ENCODE assay signal across 8 mouse cellular contexts in genomic region chr11:111537654-111538053, GRCm38 (mm10).
DNase-seq lines count a peak whose midpoint lies in the region; ATAC-seq and TF ChIP-seq lines count a peak whose summit lies in the region.

No protein-coding gene starts in this region.

- no peaks in the 10 kb centered on the region for H3K4me1 ChIP-seq in forebrain, postnatal 0 days (ENCODE audit: insufficient read depth)
- no peaks in the 10 kb centered on the region for H3K4me1 ChIP-seq in forebrain, embryonic 16.5 days (replicated peaks; ENCODE audit: control insufficient read depth, insufficient read depth, low read length)
- no peaks in the 10 kb centered on the region for H3K4me1 ChIP-seq in thymus, adult 2 months (replicated peaks; ENCODE audit: control insufficient read depth, insufficient read depth, low read length)

- H3K4me2 ChIP-seq in forebrain, postnatal 0 days (ENCODE audit: low read depth) = no peak overlapping the region
- no peak overlapping the region for H3K4me2 ChIP-seq in forebrain, embryonic 16.5 days (ENCODE audit: low read length)

- peak; percentile 81 for TF ChIP-seq CTCF in forebrain, postnatal 0 days (IDR thresholded peaks at IDR 0.05; ENCODE audit: low read depth)
- TF ChIP-seq CTCF in thymus, adult 2 months (IDR thresholded peaks at IDR 0.05; ENCODE audit: borderline replicate concordance, control insufficient read depth, extremely low read depth, insufficient read depth, low read length, poor library complexity) = no peak

- no peak overlapping the region for H3K4me3 ChIP-seq in forebrain, postnatal 0 days (ENCODE audit: low read depth, low read length)
- H3K4me3 ChIP-seq in forebrain, embryonic 16.5 days (replicated peaks; ENCODE audit: low read length) = no peak overlapping the region
- no peak overlapping the region for H3K4me3 ChIP-seq in thymus, adult 2 months (ENCODE audit: control insufficient read depth, insufficient read depth, low read length)

- H3K27me3 ChIP-seq in forebrain, postnatal 0 days (ENCODE audit: insufficient read depth, low read length) = no peaks in the 10 kb centered on the region
- H3K27me3 ChIP-seq in forebrain, embryonic 16.5 days (replicated peaks; ENCODE audit: control insufficient read depth, insufficient read depth, low read length) = no peaks in the 10 kb centered on the region
- H3K27me3 ChIP-seq in thymus, adult 2 months (ENCODE audit: control insufficient read depth, insufficient read depth, low read length) = no peaks in the 10 kb centered on the region

- no peak for ATAC-seq in forebrain, postnatal 0 days
- ATAC-seq in forebrain, embryonic 16.5 days = no peak
- ATAC-seq in hematopoietic stem cell, adult 5-6 weeks (replicated peaks in 1 of 2; ENCODE audit: insufficient read depth in 1 of 2, low FRiP score in 2 of 2, low TSS enrichment in 1 of 2, low read depth in 1 of 2, poor library complexity in 2 of 2, severe bottlenecking in 2 of 2) = peak; percentile 58 to 68; a peak in 1 of 4 replicates

- H3K9ac ChIP-seq in forebrain, postnatal 0 days = no peak overlapping the region
- no peak overlapping the region for H3K9ac ChIP-seq in forebrain, embryonic 16.5 days (replicated peaks; ENCODE audit: low read depth, low read length)

- H3K27ac ChIP-seq in forebrain, postnatal 0 days (ENCODE audit: low read depth, low read length) = no peak overlapping the region
- no peak overlapping the region for H3K27ac ChIP-seq in forebrain, embryonic 16.5 days (ENCODE audit: low read length)
- H3K27ac ChIP-seq in thymus, adult 2 months (ENCODE audit: control insufficient read depth, insufficient read depth, low read length) = no peak overlapping the region

- DNase-seq in forebrain, postnatal 0 days = peak; percentile 78
- DNase-seq in thymus, adult 2 months = peak; percentile 30
- no peak for DNase-seq in thymus, adult 18-20 months
- peak; percentile 60 to 80 for DNase-seq in cerebellum, postnatal 25 days
- peak; percentile 67 to 79 for DNase-seq in left cerebral cortex, postnatal 25 days (ENCODE audit: low spot score in 2 of 2)
- peak; percentile 77 for DNase-seq in retina, postnatal 1 day

- no peaks in the 10 kb centered on the region for H3K36me3 ChIP-seq in forebrain, postnatal 0 days (ENCODE audit: insufficient read depth)
- no peaks in the 10 kb centered on the region for H3K36me3 ChIP-seq in forebrain, embryonic 16.5 days (ENCODE audit: control insufficient read depth, insufficient read depth)
- no peaks in the 10 kb centered on the region for H3K36me3 ChIP-seq in thymus, adult 2 months (ENCODE audit: control insufficient read depth, insufficient read depth, low read length)

- 21% methylated on average over 3 of the region's 3 CpGs for WGBS in forebrain, postnatal 0 days
- 24% methylated on average over 3 of the region's 3 CpGs for WGBS in forebrain, embryonic 16.5 days
- 23% methylated on average over 3 of the region's 3 CpGs for WGBS in thymus, adult 2 months

- intact Hi-C loops in left cerebral cortex, postnatal 25 days (cut with DNase I) = loop anchor here (1.0 to 10.0 kb wide), 6 partner anchors 100 to 1628 kb away; no protein-coding TSS in a partner anchor

- H3K9me3 ChIP-seq in forebrain, postnatal 0 days (ENCODE audit: low read length) = no peaks in the 10 kb centered on the region
- H3K9me3 ChIP-seq in forebrain, embryonic 16.5 days (ENCODE audit: control insufficient read depth, low read length) = no peaks in the 10 kb centered on the region

- TF ChIP-seq POLR2A in thymus, adult 2 months (IDR thresholded peaks at IDR 0.05; ENCODE audit: control insufficient read depth, extremely low read depth, insufficient read depth, low read length, poor library complexity) = no peak

Comparison
In these comparisons a context has a peak if more than half of its experiments do, and no peak if none do; other contexts are left out.
1. DNase-seq: peak in forebrain, postnatal 0 days (single experiment), thymus, adult 2 months (single experiment), cerebellum, postnatal 25 days (2 of 2), left cerebral cortex, postnatal 25 days (2 of 2) and retina, postnatal 1 day (single experiment); none in thymus, adult 18-20 months (0 of 2).
2. ATAC-seq: peak in hematopoietic stem cell, adult 5-6 weeks (2 of 2); none in forebrain, postnatal 0 days (single experiment) and forebrain, embryonic 16.5 days (single experiment).